Mouse (Mus musculus) heart, postnatal 4 days (tissue): ENCODE measurements around the gene B4galt4. TPM values are rescaled to one million over a fixed set of nuclear protein-coding genes. Genes with fewer than 3 reads are reported as not detected.
A peak's percentile ranks its signal among the peaks of the same experiment; 100 is the strongest.
"Not testable (repeated sequence)": the region's sequence is repeated elsewhere in the genome, so short reads cannot be mapped to it uniquely, and the experiment has no call there.

ENCODE experiments used
- DNase-seq: peaks from one replicate; pipeline ENCODE4 v3.0.0; 2021
- total RNA-seq, 2 experiments: library from RNA; stranded (reverse); gene quantifications; 2 replicates each; pipeline ENCODE4 v1.2.3; 2021

B4galt4 gene
- total RNA-seq, 2 experiments from 2014 or later = 10.1 to 13.1 TPM

DNA sequence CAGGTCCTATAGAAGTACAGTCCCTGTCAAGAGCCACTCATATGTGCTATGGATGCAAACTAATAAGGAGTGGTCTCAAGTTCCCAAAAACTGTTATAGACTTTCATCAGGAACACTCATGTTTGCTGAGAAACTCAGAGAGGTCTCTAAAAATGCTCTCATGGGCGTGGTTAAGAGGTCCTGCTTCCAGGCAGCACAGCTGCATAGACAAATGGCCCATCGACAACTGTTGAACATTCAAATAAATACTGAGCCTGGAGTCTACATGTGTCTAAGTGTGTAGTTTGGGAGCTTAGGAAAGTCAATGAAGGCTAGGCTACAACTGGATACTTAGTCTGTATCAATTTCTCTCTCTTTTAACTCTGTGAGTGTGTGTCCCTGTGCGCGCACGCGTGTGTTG lies 29.1 kb downstream of the B4galt4 start:
- DNase-seq = no peak

DNA sequence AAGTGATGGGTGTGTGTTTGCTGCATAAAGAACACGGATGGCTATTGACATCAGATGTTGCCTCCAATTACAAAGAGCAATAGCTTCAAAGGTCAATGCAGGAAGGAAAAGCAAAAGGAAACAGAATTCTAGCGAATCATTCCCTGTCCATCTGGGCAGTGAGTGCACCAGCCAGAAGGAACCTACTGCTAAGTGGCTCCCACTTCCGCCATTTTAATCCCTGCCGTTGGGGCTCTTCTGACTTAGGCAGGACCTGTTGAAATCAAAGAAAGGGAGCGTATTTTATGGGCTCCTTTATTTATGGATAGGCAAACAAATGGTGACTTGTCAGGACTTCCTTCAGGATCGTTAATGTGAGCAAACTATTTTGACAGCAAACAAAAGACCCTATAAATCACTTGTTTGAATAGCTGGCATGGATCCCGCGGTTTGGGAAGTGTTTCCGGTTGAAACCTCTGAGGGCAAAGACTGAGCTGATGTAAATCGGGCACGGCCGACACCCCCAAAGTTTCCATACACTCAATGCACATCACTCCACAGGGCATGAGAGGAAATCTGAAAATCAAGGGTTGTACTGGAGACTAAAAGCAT lies 30.9 kb downstream of the B4galt4 start:
- no peak for DNase-seq

GRCm38 (mm10) chr16:38774964-38775746 lies 33.1 kb downstream of the B4galt4 start:
- no peak for DNase-seq

- DNase-seq = no peak
These were observed 34.3 kb downstream of the B4galt4 start for GRCm38 (mm10) chr16:38776342-38776741.

- DNase-seq = no peak
These were observed 39.0 kb downstream of the B4galt4 start for GRCm38 (mm10) chr16:38780960-38781572.

GRCm38 (mm10) chr16:38781946-38782345 lies 39.9 kb downstream of the B4galt4 start:
- no peak for DNase-seq

GRCm38 (mm10) chr16:38782524-38783067 lies 40.5 kb downstream of the B4galt4 start:
- DNase-seq = no peak

- no peak for DNase-seq
These were observed 43.2 kb downstream of the B4galt4 start for GRCm38 (mm10) chr16:38785301-38785700.

DNA sequence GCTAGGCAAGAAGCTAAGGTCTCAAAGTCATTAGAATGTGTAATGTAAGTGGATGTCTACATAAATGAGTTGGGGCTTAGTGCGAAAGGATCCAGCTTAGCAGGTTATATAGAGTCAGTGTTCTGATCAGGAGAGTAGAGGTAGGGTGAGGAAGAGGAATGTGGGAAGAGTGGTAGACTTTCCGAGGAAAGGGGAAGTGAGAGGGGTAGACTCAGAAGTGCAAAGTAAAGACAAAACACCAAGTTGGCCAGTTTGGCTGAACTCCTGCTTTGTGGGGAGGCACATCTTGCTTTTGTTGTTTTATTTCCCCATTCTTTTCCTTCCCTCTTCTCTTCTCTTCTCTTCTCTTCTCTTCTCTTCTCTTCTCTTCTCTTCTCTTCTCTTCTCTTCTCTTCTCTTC lies 47.0 kb downstream of the B4galt4 start:
- no peak for DNase-seq

GRCm38 (mm10) chr16:38789966-38790365 lies 47.9 kb downstream of the B4galt4 start:
- no peak for DNase-seq

DNA sequence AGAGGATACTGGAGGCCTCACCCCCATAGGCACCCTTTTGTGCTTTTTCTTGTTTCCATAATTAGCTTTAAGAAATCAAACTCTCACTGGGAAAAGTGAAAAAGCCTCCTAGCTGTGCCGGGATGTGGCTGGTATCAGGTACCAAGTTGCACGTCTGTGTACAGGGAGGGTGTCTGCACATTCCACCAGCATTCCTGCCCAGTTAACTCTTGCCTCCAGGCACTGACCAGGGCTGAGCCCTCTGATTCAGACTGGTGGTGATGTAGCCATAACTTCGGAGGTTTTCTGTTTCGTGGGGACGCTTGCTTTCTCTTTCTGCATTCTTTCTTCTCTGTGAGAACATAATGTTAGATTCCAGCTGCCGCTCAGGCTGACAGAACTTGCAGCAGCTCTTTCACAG lies 51.1 kb downstream of the B4galt4 start:
- DNase-seq = peak; percentile 11

GRCm38 (mm10) chr16:38798957-38799450 lies 56.9 kb downstream of the B4galt4 start:
- no peak for DNase-seq

- DNase-seq = no peak
These were observed 58.0 kb downstream of the B4galt4 start, which contains the start of gene Upk1b for GRCm38 (mm10) chr16:38800091-38800490. Upk1b (minus strand) TSS chr16:38800328.

DNA sequence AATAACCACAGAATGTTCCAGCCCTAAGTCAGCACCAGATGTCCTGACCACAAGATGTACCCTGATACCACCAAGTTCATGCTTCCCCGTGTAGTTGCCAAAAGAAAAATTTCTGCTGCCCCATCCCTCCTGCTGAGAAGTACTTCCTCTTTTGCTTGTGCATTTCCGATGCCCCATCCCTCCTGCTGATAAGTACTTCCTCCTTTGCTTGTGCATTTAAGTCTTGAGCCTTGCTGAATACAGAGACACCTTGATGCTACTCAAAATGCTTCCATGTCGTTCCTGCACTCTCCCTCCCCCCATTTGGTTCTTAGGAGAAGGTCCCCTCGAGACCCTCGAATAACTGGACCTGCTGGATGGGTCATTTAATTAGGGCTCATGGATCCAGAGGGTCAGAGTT lies 65.7 kb downstream of the B4galt4 start:
- DNase-seq = not testable (repeated sequence)

GRCm38 (mm10) chr16:38810196-38810595 lies 68.1 kb downstream of the B4galt4 start:
- DNase-seq = no peak

- DNase-seq = peak; percentile 85
These were observed 70.5 kb downstream of the B4galt4 start for GRCm38 (mm10) chr16:38812521-38812920.

Other genes with a start within 250 kb of the B4galt4 start
- gene Timmdc1, start 219.6 kb upstream of the B4galt4 start, total RNA-seq = 10 to 100 TPM; 56.8 to 58.2 TPM
- gene Poglut1, start 192.0 kb upstream of the B4galt4 start, total RNA-seq = 10 to 100 TPM; 14.0 to 15.4 TPM
- gene Tmem39a, start 183.6 kb upstream of the B4galt4 start, total RNA-seq = 10 to 100 TPM; 31.2 to 33.6 TPM
- 10 to 100 TPM; 68.2 to 73.4 TPM for gene Arhgap31, start 29.0 kb upstream of the B4galt4 start, total RNA-seq
- gene Upk1b, start 58.1 kb downstream of the B4galt4 start, total RNA-seq = 10 to 100 TPM in 1 of 2 experiments, 1 to 10 TPM in 1; 8.3 to 11.3 TPM
- not detected for gene 4930435E12Rik, start 86.5 kb downstream of the B4galt4 start, total RNA-seq
- under 1 TPM; 0.14 to 0.29 TPM for gene Igsf11, start 150.4 kb downstream of the B4galt4 start, total RNA-seq